9 mouse cellular contexts compared by ENCODE assay signal in the genomic region with DNA sequence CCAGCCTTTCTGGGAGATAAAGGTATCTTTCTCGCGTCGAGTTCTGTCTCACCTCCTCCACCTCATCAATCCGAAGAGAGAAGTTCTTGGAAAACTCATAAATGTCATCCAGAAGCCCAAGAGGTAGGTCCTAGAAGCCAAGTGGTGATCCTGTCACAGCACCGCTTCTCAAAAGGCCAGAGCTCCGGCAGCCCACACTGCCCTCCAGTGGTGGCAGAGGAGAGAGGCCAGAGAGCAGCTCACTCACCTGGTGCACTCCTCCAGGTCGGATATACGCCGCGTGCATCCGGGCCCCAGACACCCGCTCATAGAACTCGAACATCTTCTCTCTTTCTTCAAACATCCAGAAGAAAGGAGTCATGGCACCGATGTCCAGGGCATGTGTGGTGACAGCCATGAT. TPM values are rescaled to one million over a fixed set of nuclear protein-coding genes. Genes with fewer than 3 reads are reported as not detected.
A peak's percentile ranks its signal among the peaks of the same experiment; 100 is the strongest.
DNase-seq lines count a peak whose midpoint lies in the region; ATAC-seq and TF ChIP-seq lines count a peak whose summit lies in the region.
"Had no signal": no experiment of that assay in that cellular context is flagged by ENCODE, and none has a peak within 500 bp of the region (broad histone marks: within the 10 kb centered on the region; RNA-seq: fewer than 3 reads in every experiment).

No protein-coding gene starts in this region.

- peaks cover 96% of the 10 kb centered on the region for H3K36me3 ChIP-seq in heart, postnatal 0 days (replicated peaks; ENCODE audit: control insufficient read depth, insufficient read depth, low read length)
- H3K36me3 ChIP-seq in limb, embryonic 11.5 days (ENCODE audit: control insufficient read depth, insufficient read depth, low read length): peaks cover 39% of the 10 kb centered on the region

- WGBS in heart, postnatal 0 days: 76% methylated on average over 14 of the region's 14 CpGs
- WGBS in limb, embryonic 11.5 days: 77% methylated on average over 14 of the region's 14 CpGs

- H3K27me3 ChIP-seq in heart, postnatal 0 days (ENCODE audit: control insufficient read depth, insufficient read depth, low read length): no peaks in the 10 kb centered on the region
- H3K27me3 ChIP-seq in limb, embryonic 11.5 days (ENCODE audit: control insufficient read depth, insufficient read depth, low read length): no peaks in the 10 kb centered on the region
- H3K27me3 ChIP-seq: embryonic facial prominence, embryonic 13.5 days had no signal

- peak; percentile 75 for TF ChIP-seq CTCF in heart, postnatal 0 days (IDR thresholded peaks at IDR 0.05; ENCODE audit: low read depth)

- no peaks in the 10 kb centered on the region for H3K9me3 ChIP-seq in heart, postnatal 0 days (replicated peaks; ENCODE audit: control insufficient read depth, low read length)
- H3K9me3 ChIP-seq in limb, embryonic 11.5 days (ENCODE audit: control insufficient read depth, low read length): no peaks in the 10 kb centered on the region
- H3K9me3 ChIP-seq: embryonic facial prominence, embryonic 13.5 days had no signal

- no peak overlapping the region for H3K4me2 ChIP-seq in heart, postnatal 0 days (ENCODE audit: low read depth, low read length)
- H3K4me2 ChIP-seq in limb, embryonic 11.5 days (ENCODE audit: low read depth, severe bottlenecking): no peak overlapping the region
- H3K4me2 ChIP-seq: embryonic facial prominence, embryonic 13.5 days had no signal

- no peak for DNase-seq in heart, postnatal 0 days (ENCODE audit: low spot score)
- DNase-seq in heart, adult 9 months (ENCODE audit: low spot score in 2 of 2): no peak
- peak; percentile 77 for DNase-seq in B cell, adult 2 months
- DNase-seq in T-cell, adult 2 months (ENCODE audit: low spot score): peak; percentile 54
- DNase-seq in gastrocnemius, adult 18-20 months (ENCODE audit: low spot score): peak; percentile 72
- peak; percentile 76 for DNase-seq in limb, embryonic 11.5 days (ENCODE audit: low spot score)
- DNase-seq in urinary bladder, adult 2 months (ENCODE audit: low spot score): no peak

- H3K4me3 ChIP-seq in heart, postnatal 0 days (ENCODE audit: low read depth, low read length): no peak overlapping the region
- no peak overlapping the region for H3K4me3 ChIP-seq in limb, embryonic 11.5 days (ENCODE audit: low read depth, low read length)
- H3K4me3 ChIP-seq: embryonic facial prominence, embryonic 13.5 days had no signal

- 0 out of 2 replicates have a peak, but pooled peaks have one; percentile 35 for ATAC-seq in heart, postnatal 0 days (ENCODE audit: insufficient read depth, low read depth)
- ATAC-seq in limb, embryonic 11.5 days (ENCODE audit: insufficient number of reproducible peaks, low FRiP score, low TSS enrichment, low read depth): no peak
- ATAC-seq in monocyte, adult 5-6 weeks (replicated peaks; ENCODE audit: insufficient number of reproducible peaks, low FRiP score, low TSS enrichment, poor library complexity, severe bottlenecking): peak; percentile 70

- H3K4me1 ChIP-seq in heart, postnatal 0 days (ENCODE audit: control insufficient read depth, insufficient read depth): 0 out of 2 replicates have a peak, but pooled peaks cover 6% of the 10 kb centered on the region
- no peaks in the 10 kb centered on the region for H3K4me1 ChIP-seq in limb, embryonic 11.5 days (ENCODE audit: control insufficient read depth, insufficient read depth, low read length)
- H3K4me1 ChIP-seq: embryonic facial prominence, embryonic 13.5 days had no signal

- no peak overlapping the region for H3K9ac ChIP-seq in heart, postnatal 0 days (replicated peaks; ENCODE audit: low read depth, low read length)
- no peak overlapping the region for H3K9ac ChIP-seq in limb, embryonic 11.5 days (ENCODE audit: low read length)
- H3K9ac ChIP-seq: embryonic facial prominence, embryonic 13.5 days had no signal

- H3K27ac ChIP-seq in heart, postnatal 0 days (ENCODE audit: low read depth): no peak overlapping the region
- no peak overlapping the region for H3K27ac ChIP-seq in limb, embryonic 11.5 days (replicated peaks; ENCODE audit: low read depth, low read length)
- H3K27ac ChIP-seq: embryonic facial prominence, embryonic 13.5 days had no signal

- no peak for TF ChIP-seq EP300 in heart, postnatal 0 days (IDR thresholded peaks at IDR 0.05; ENCODE audit: low read depth)

RNA-seq across cellular contexts. Expression of gene Fcer1g, which starts 4.3 kb away (rescaled TPM):
- total RNA-seq in heart, postnatal 0 days (2014; rRNA removed; ENCODE audit: low replicate concordance): 22.7 and 60.5 TPM in 2 replicates
- 24.6 TPM in 2 replicates for polyA plus RNA-seq in heart, postnatal 0 days (2015; fragmentation: Nextera tagmentation; extraction: Ambion mirVana)
- total RNA-seq in gastrocnemius, adult 18-20 months (2021): 1 to 10 TPM; 2.2 to 4.9 TPM
- polyA plus RNA-seq in limb, embryonic 11.5 days (2014; fragmentation: Nextera tagmentation; extraction: Ambion mirVana): 13.2 and 13.6 TPM in 2 replicates
- total RNA-seq in monocyte, adult 5-6 weeks (2017): 875 to 1,050 TPM (median 955 TPM) in 3 replicates
- polyA plus RNA-seq in urinary bladder, adult 2 months (2012; rRNA removed): 64.8 and 72.7 TPM in 2 replicates

RNA-seq across cellular contexts. Expression of gene Adamts4, which starts 11.8 kb away (rescaled TPM):
- 4.1 and 5.5 TPM in 2 replicates for total RNA-seq in heart, postnatal 0 days (2014; rRNA removed; ENCODE audit: low replicate concordance)
- 3.8 and 3.9 TPM in 2 replicates for polyA plus RNA-seq in heart, postnatal 0 days (2015; fragmentation: Nextera tagmentation; extraction: Ambion mirVana)
- under 1 TPM; 0.48 to 0.90 TPM for total RNA-seq in gastrocnemius, adult 18-20 months (2021)
- 5.5 and 5.6 TPM in 2 replicates for polyA plus RNA-seq in limb, embryonic 11.5 days (2014; fragmentation: Nextera tagmentation; extraction: Ambion mirVana)
- not detected in 3 replicates for total RNA-seq in monocyte, adult 5-6 weeks (2017)
- 0.43 and 0.46 TPM in 2 replicates for polyA plus RNA-seq in urinary bladder, adult 2 months (2012; rRNA removed)

RNA-seq across cellular contexts. Expression of gene Ndufs2, which starts 12.7 kb away (rescaled TPM):
- 962 and 1,127 TPM in 2 replicates for total RNA-seq in heart, postnatal 0 days (2014; rRNA removed; ENCODE audit: low replicate concordance)
- polyA plus RNA-seq in heart, postnatal 0 days (2015; fragmentation: Nextera tagmentation; extraction: Ambion mirVana): 998 and 1,009 TPM in 2 replicates
- 100 to 1,000 TPM; 804 to 821 TPM for total RNA-seq in gastrocnemius, adult 18-20 months (2021)
- 260 and 264 TPM in 2 replicates for polyA plus RNA-seq in limb, embryonic 11.5 days (2014; fragmentation: Nextera tagmentation; extraction: Ambion mirVana)
- 172 to 231 TPM (median 231 TPM) in 3 replicates for total RNA-seq in monocyte, adult 5-6 weeks (2017)
- 110 and 141 TPM in 2 replicates for polyA plus RNA-seq in urinary bladder, adult 2 months (2012; rRNA removed)

RNA-seq across cellular contexts. Expression of gene Apoa2, which starts 13.6 kb away (rescaled TPM):
- total RNA-seq in heart, postnatal 0 days (2014; rRNA removed; ENCODE audit: low replicate concordance): 14.5 TPM in 1 of 2 replicates, not detected in the other
- polyA plus RNA-seq in heart, postnatal 0 days (2015; fragmentation: Nextera tagmentation; extraction: Ambion mirVana): 4.0 and 4.5 TPM in 2 replicates
- 1 to 10 TPM in 1 of 2 experiments, not detected in 1; 7.5 TPM for total RNA-seq in gastrocnemius, adult 18-20 months (2021)
- 2.8 and 4.6 TPM in 2 replicates for polyA plus RNA-seq in limb, embryonic 11.5 days (2014; fragmentation: Nextera tagmentation; extraction: Ambion mirVana)
- total RNA-seq in monocyte, adult 5-6 weeks (2017): not detected in 3 replicates
- polyA plus RNA-seq in urinary bladder, adult 2 months (2012; rRNA removed): 1.0 and 1.8 TPM in 2 replicates

RNA-seq across cellular contexts. Expression of gene Tomm40l, which starts 16.1 kb away (rescaled TPM):
- total RNA-seq in heart, postnatal 0 days (2014; rRNA removed; ENCODE audit: low replicate concordance): 82.0 and 97.7 TPM in 2 replicates
- 56.0 and 64.6 TPM in 2 replicates for polyA plus RNA-seq in heart, postnatal 0 days (2015; fragmentation: Nextera tagmentation; extraction: Ambion mirVana)
- total RNA-seq in gastrocnemius, adult 18-20 months (2021): 10 to 100 TPM; 47.6 to 51.7 TPM
- 25.4 and 26.4 TPM in 2 replicates for polyA plus RNA-seq in limb, embryonic 11.5 days (2014; fragmentation: Nextera tagmentation; extraction: Ambion mirVana)
- 5.0 to 10.2 TPM (median 9.3 TPM) in 3 replicates for total RNA-seq in monocyte, adult 5-6 weeks (2017)
- 35.0 and 39.6 TPM in 2 replicates for polyA plus RNA-seq in urinary bladder, adult 2 months (2012; rRNA removed)

Comparison
In these comparisons a context has a peak if more than half of its experiments do, and no peak if none do; other contexts are left out.
1. DNase-seq: peak in B cell, adult 2 months (2 of 2), T-cell, adult 2 months (single experiment), gastrocnemius, adult 18-20 months (single experiment) and limb, embryonic 11.5 days (single experiment); none in heart, postnatal 0 days (single experiment), heart, adult 9 months (0 of 2) and urinary bladder, adult 2 months (single experiment).
2. RNA of gene Fcer1g, which starts 4.3 kb away (total RNA-seq): 875 to 1,050 TPM in monocyte, adult 5-6 weeks; 22.7 to 60.5 TPM in heart, postnatal 0 days and 2.2 to 4.9 TPM in gastrocnemius, adult 18-20 months; every median in the first group is over 10 times any median in the second.